Comparison of ENCODE assay signal across 8 mouse cellular contexts in the genomic region with DNA sequence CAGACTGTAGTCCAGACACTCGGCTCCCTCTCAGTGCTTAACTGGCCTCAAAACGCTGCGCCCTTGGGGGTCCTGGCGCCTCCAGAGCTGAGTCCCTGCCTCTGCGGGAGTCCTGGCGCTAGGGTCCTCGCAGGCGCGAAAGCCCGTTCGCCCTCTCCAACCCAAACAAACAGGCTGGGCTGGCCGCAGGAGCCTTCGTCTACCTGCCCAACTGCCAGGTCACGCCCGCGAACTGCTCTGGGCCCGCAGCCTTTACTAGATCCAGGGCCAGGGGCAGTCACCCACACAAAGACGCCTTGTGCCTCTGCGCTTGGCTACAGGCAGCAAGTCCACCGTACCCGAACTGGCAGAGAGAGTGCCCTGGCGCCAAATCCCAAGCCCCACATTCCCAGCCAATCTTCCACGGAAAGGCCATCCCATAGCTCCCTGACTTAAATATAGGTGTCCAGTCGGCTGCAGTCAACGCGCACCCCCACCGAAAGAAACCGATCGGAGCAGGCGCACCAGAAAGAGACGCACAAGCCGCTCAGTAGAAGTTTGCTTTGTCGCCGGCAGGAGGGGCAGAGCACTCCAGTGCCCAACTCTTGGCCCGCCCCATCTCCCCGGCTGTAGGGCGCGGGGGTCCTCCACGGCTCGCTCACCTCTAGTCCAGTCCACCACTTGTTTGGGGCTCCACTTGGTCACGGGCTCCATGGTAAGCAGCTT. TPM values are rescaled to one million over a fixed set of nuclear protein-coding genes. Genes with fewer than 3 reads are reported as not detected.
DNase-seq lines count a peak whose midpoint lies in the region; ATAC-seq lines count a peak whose summit lies in the region.

No protein-coding gene starts in this region.

- peak overlapping the region; percentile 70 for H3K4me2 ChIP-seq in intestine, embryonic 16.5 days (ENCODE audit: low read depth, low read length)

- peak overlapping the region; percentile 87 for H3K4me3 ChIP-seq in intestine, embryonic 16.5 days (ENCODE audit: low read length)

- peak; percentile 81 for ATAC-seq in intestine, embryonic 16.5 days

- no peaks in the 10 kb centered on the region for H3K9me3 ChIP-seq in intestine, embryonic 16.5 days (ENCODE audit: control insufficient read depth, low read length)

- WGBS in intestine, embryonic 16.5 days, result under 1% methylated on average over 41 of the region's 41 CpGs

- DNase-seq in adrenal gland, postnatal 10 days, result peak; percentile 85
- peak; percentile 86 for DNase-seq in embryo, embryonic 9.5 days (ENCODE audit: extremely low spot score)
- DNase-seq in gastrocnemius, postnatal 4 days (ENCODE audit: low spot score in 2 of 2), result peak; percentile 60 to 80
- DNase-seq in left cerebral cortex, postnatal 36 days (ENCODE audit: low spot score in 2 of 2), result peak; percentile 46 to 58
- DNase-seq in mesoderm, embryonic 11.5 days (ENCODE audit: low read depth, low spot score), result peak; percentile 84
- DNase-seq in right cerebral cortex, postnatal 14 days, result peak; percentile 51
- peak; percentile 74 to 82 for DNase-seq in urinary bladder, postnatal 36 days (ENCODE audit: low spot score in 2 of 2)

- peak overlapping the region; percentile 91 for H3K9ac ChIP-seq in intestine, embryonic 16.5 days (ENCODE audit: low read depth, low read length)

- intact Hi-C loops in left cerebral cortex, postnatal 36 days (cut with DNase I), result no loop called here

- no peaks in the 10 kb centered on the region for H3K27me3 ChIP-seq in intestine, embryonic 16.5 days (replicated peaks; ENCODE audit: control insufficient read depth, insufficient read depth, low read length)

- H3K27ac ChIP-seq in intestine, embryonic 16.5 days (ENCODE audit: low read length), result peak overlapping the region; percentile 95

- peaks cover 40% of the 10 kb centered on the region for H3K4me1 ChIP-seq in intestine, embryonic 16.5 days (ENCODE audit: control insufficient read depth, insufficient read depth, low read length)

- H3K36me3 ChIP-seq in intestine, embryonic 16.5 days (ENCODE audit: control insufficient read depth, insufficient read depth, low read length), result no peaks in the 10 kb centered on the region

RNA-seq across cellular contexts. Expression of a gene that starts 0.9 kb away (rescaled TPM):
- total RNA-seq in adrenal gland, postnatal 10 days (2021), result 10 to 100 TPM; 11.6 to 11.9 TPM
- 10 to 100 TPM; 14.1 to 15.3 TPM for total RNA-seq in gastrocnemius, postnatal 4 days (2021)
- 13.4 and 14.2 TPM in 2 replicates for polyA plus RNA-seq in intestine, embryonic 16.5 days (2015; fragmentation: Nextera tagmentation; extraction: Ambion mirVana)
- total RNA-seq in left cerebral cortex, postnatal 36 days (2021), result 1 to 10 TPM; 6.1 to 7.1 TPM

Comparison
In these comparisons a context has a peak if more than half of its experiments do, and no peak if none do; other contexts are left out.
1. Peak in every context shown above with its lines: DNase-seq, ATAC-seq, H3K4me3 ChIP-seq and H3K27ac ChIP-seq.